Comparison of ENCODE assay signal across 25 mouse cellular contexts in genomic region chr7:65895262-65895661, GRCm38 (mm10). TPM values are rescaled to one million over a fixed set of nuclear protein-coding genes. Genes with fewer than 3 reads are reported as not detected.
A peak's percentile ranks its signal among the peaks of the same experiment; 100 is the strongest.
DNase-seq lines count a peak whose midpoint lies in the region; ATAC-seq and TF ChIP-seq lines count a peak whose summit lies in the region.
"Had no signal": no experiment of that assay in that cellular context is flagged by ENCODE, and none has a peak within 500 bp of the region (broad histone marks: within the 10 kb centered on the region; RNA-seq: fewer than 3 reads in every experiment).

No protein-coding gene starts in this region.

- peak overlapping the region; percentile 43; the same call in 1 of the 2 replicates for H3K27ac ChIP-seq in ES-Bruce4 (ENCODE audit: insufficient read depth, low read length)
- H3K27ac ChIP-seq in stomach, embryonic 14.5 days (ENCODE audit: low read length): no peak overlapping the region
- H3K27ac ChIP-seq: forebrain, embryonic 10.5 days; forebrain, embryonic 13.5 days; hindbrain, embryonic 13.5 days had no signal

- no peaks in the 10 kb centered on the region for H3K27me3 ChIP-seq in ES-Bruce4 (ENCODE audit: control insufficient read depth, insufficient read depth, low read length, poor library complexity, severe bottlenecking)
- no peaks in the 10 kb centered on the region for H3K27me3 ChIP-seq in stomach, embryonic 14.5 days (ENCODE audit: control insufficient read depth, insufficient read depth, low read length)
- H3K27me3 ChIP-seq: forebrain, embryonic 13.5 days; hindbrain, embryonic 13.5 days had no signal

- TF ChIP-seq POLR2A in ES-Bruce4 (IDR thresholded peaks at IDR 0.05; ENCODE audit: insufficient read depth, low read length): no peak

- peak; percentile 59 for DNase-seq in ES-CJ7 (ENCODE audit: low read depth, low spot score)
- DNase-seq in ZHBTc4 (ENCODE audit: low read depth, low spot score): peak; percentile 84
- DNase-seq in left cerebral cortex, adult 18-20 months (ENCODE audit: low spot score in 2 of 2): no peak
- DNase-seq in testis, postnatal 10 days (ENCODE audit: low spot score): no peak
- no peak for DNase-seq in ovary, adult 18-20 months (ENCODE audit: low spot score)
- DNase-seq: adrenal gland, postnatal 10 days; adrenal gland, postnatal 36 days; cerebellum, adult 18-20 months; cerebellum, adult 9-10 months; cerebellum, postnatal 14 days; gastrocnemius, postnatal 10 days; gastrocnemius, postnatal 36 days had no signal

- TF ChIP-seq EP300 in ES-Bruce4 (IDR thresholded peaks at IDR 0.05; ENCODE audit: insufficient read depth, low read depth, low read length): no peak

- no peak overlapping the region for H3K4me3 ChIP-seq in ES-Bruce4 (ENCODE audit: low read depth, low read length)
- H3K4me3 ChIP-seq in stomach, embryonic 14.5 days (ENCODE audit: low read depth, low read length): no peak overlapping the region
- H3K4me3 ChIP-seq: forebrain, embryonic 10.5 days; forebrain, embryonic 13.5 days; hindbrain, embryonic 13.5 days had no signal

- H3K9me3 ChIP-seq in ES-Bruce4 (replicated peaks; ENCODE audit: control insufficient read depth, insufficient read depth, low read length, poor library complexity, severe bottlenecking): no peaks in the 10 kb centered on the region
- H3K9me3 ChIP-seq in stomach, embryonic 14.5 days (ENCODE audit: control insufficient read depth, low read depth, low read length): no peaks in the 10 kb centered on the region
- H3K9me3 ChIP-seq: forebrain, embryonic 10.5 days; forebrain, embryonic 13.5 days; hindbrain, embryonic 13.5 days had no signal

- peaks cover 1% of the 10 kb centered on the region for H3K4me1 ChIP-seq in ES-Bruce4 (ENCODE audit: control insufficient read depth, insufficient read depth, low read length)
- no peaks in the 10 kb centered on the region for H3K4me1 ChIP-seq in stomach, embryonic 14.5 days (ENCODE audit: control insufficient read depth, insufficient read depth, low read length)
- H3K4me1 ChIP-seq: forebrain, embryonic 13.5 days had no signal

- no peak overlapping the region for H3K4me2 ChIP-seq in stomach, embryonic 14.5 days (replicated peaks; ENCODE audit: low read depth, low read length)
- H3K4me2 ChIP-seq: forebrain, embryonic 13.5 days; heart, embryonic 11.5 days; hindbrain, embryonic 13.5 days had no signal

- 0 out of 2 replicates have a peak, but pooled peaks have one; percentile 33 for ATAC-seq in stomach, embryonic 14.5 days (ENCODE audit: insufficient number of reproducible peaks, insufficient read depth, low FRiP score, low read depth)
- no peak for ATAC-seq in monocyte, adult 5-6 weeks (replicated peaks; ENCODE audit: insufficient number of reproducible peaks, low FRiP score, low TSS enrichment, poor library complexity, severe bottlenecking)
- ATAC-seq: CD4-positive, CD25-positive, alpha-beta regulatory T cell, adult 4 months; forebrain, embryonic 13.5 days; forebrain, embryonic 16.5 days; hindbrain, embryonic 16.5 days had no signal

- H3K36me3 ChIP-seq in ES-Bruce4 (ENCODE audit: control insufficient read depth, insufficient read depth, low read length, poor library complexity, severe bottlenecking): no peaks in the 10 kb centered on the region
- H3K36me3 ChIP-seq in stomach, embryonic 14.5 days (ENCODE audit: control insufficient read depth, insufficient read depth, low read length): no peaks in the 10 kb centered on the region
- H3K36me3 ChIP-seq: forebrain, embryonic 10.5 days; hindbrain, embryonic 13.5 days had no signal

- WGBS in stomach, embryonic 14.5 days: 69% methylated on average over 5 of the region's 5 CpGs

- no peak overlapping the region for H3K9ac ChIP-seq in ES-Bruce4 (ENCODE audit: low read depth, poor library complexity, severe bottlenecking)
- no peak overlapping the region for H3K9ac ChIP-seq in stomach, embryonic 14.5 days (replicated peaks; ENCODE audit: low read depth, low read length)
- H3K9ac ChIP-seq: forebrain, embryonic 13.5 days; hindbrain, embryonic 13.5 days had no signal

- TF ChIP-seq CTCF in ES-Bruce4 (IDR thresholded peaks at IDR 0.05; ENCODE audit: low read depth, low read length): no peak

RNA-seq across cellular contexts. Expression of gene Pcsk6, which starts 33.7 kb away (rescaled TPM):
- polyA plus RNA-seq in ES-Bruce4 (2011; ENCODE audit: insufficient read depth, insufficient read length, low read depth, missing spikeins): 38.5 and 39.5 TPM in 2 replicates
- 4.3 and 4.9 TPM in 2 replicates for polyA plus RNA-seq in stomach, embryonic 14.5 days (2014; fragmentation: Nextera tagmentation; extraction: Ambion mirVana)
- total RNA-seq in left cerebral cortex, adult 18-20 months (2021): 10 to 100 TPM in 1 of 2 experiments, 1 to 10 TPM in 1; 8.3 to 11.7 TPM
- total RNA-seq in monocyte, adult 5-6 weeks (2017): not detected in 3 replicates
- total RNA-seq: granulocyte monocyte progenitor cell, adult 5-6 weeks; hematopoietic stem cell, adult 5-6 weeks; MEL had no signal
- polyA plus RNA-seq: CD4-positive, CD25-positive, alpha-beta regulatory T cell, adult 4 months had no signal

Comparison
In these comparisons a context has a peak if more than half of its experiments do, and no peak if none do; other contexts are left out.
1. DNase-seq: peak in ES-CJ7 (single experiment) and ZHBTc4 (single experiment); none in left cerebral cortex, adult 18-20 months (0 of 2), testis, postnatal 10 days (single experiment) and ovary, adult 18-20 months (single experiment).